Mouse (Mus musculus) heart, postnatal 0 days (tissue): ENCODE measurements around the gene Agfg1.

Experiments used
- CTCF ChIP-seq: IDR thresholded peaks from 2 replicates; pipeline ENCODE4 v1.5.1; 2016; ENCODE audit warnings: antibody characterized with exemption, control low read depth, low read depth
- EP300 ChIP-seq: IDR thresholded peaks from 2 replicates; pipeline ENCODE4 v1.6.1; 2016; ENCODE audit warnings: antibody characterized with exemption, low read depth

GRCm38 (mm10) chr1:82793110-82793509, 46.2 kb upstream of the Agfg1 start:
- no peak for TF ChIP-seq CTCF
- no peak for TF ChIP-seq EP300
